Mouse (Mus musculus) midbrain, embryonic 10.5 days (tissue): ENCODE data around the gene Metrn. TPM values are rescaled to one million over a fixed set of nuclear protein-coding genes. Genes with fewer than 3 reads are reported as not detected.

Experiments used
- DNase-seq: peaks from one replicate; pipeline ENCODE4 v3.0.0-alpha.2; 2017; ENCODE audit warnings: low spot score
- H3K27ac ChIP-seq: fragments of 300-500 bp; sonication (generic); replicated peaks from 2 replicates; pipeline ENCODE4 v1.5.1; 2016; ENCODE audit warnings: mild to moderate bottlenecking
- H3K27me3 ChIP-seq: fragments of 300-500 bp; sonication (generic); 2 replicates; pipeline ENCODE4 v1.6.1; 2016; ENCODE audit warnings: low read depth, mild to moderate bottlenecking; ENCODE audit not compliant: poor library complexity, severe bottlenecking
- H3K36me3 ChIP-seq: fragments of 300-500 bp; sonication (generic); 2 replicates; pipeline ENCODE4 v1.6.1; 2016; ENCODE audit warnings: mild to moderate bottlenecking, moderate library complexity
- H3K4me1 ChIP-seq: fragments of 300-500 bp; sonication (generic); 2 replicates; pipeline ENCODE4 v1.6.1; 2016
- H3K4me3 ChIP-seq: fragments of 300-500 bp; sonication (generic); 2 replicates; pipeline ENCODE4 v1.5.1; 2016; ENCODE audit warnings: mild to moderate bottlenecking, moderate library complexity
- H3K9me3 ChIP-seq: fragments of 300-500 bp; sonication (generic); replicated peaks from 2 replicates; pipeline ENCODE4 v1.6.1; 2016; ENCODE audit warnings: mild to moderate bottlenecking
- WGBS: fragments of 180-500 bp; shearing (Covaris S2); methylation state at CpG from one replicate; pipeline ENCODE4 v1.1.7; 2016; 5-methylcytosine and 5-hydroxymethylcytosine counted together
- polyA plus RNA-seq: library from polyadenylated mRNA; unstranded; fragments of >200 nt; fragmentation: Nextera tagmentation; extraction: Ambion mirVana; gene quantifications from 2 replicates; pipeline ENCODE4 v1.2.1, GENCODE M21; 2016

Metrn gene
- 174 and 205 TPM in 2 replicates for polyA plus RNA-seq

DNA sequence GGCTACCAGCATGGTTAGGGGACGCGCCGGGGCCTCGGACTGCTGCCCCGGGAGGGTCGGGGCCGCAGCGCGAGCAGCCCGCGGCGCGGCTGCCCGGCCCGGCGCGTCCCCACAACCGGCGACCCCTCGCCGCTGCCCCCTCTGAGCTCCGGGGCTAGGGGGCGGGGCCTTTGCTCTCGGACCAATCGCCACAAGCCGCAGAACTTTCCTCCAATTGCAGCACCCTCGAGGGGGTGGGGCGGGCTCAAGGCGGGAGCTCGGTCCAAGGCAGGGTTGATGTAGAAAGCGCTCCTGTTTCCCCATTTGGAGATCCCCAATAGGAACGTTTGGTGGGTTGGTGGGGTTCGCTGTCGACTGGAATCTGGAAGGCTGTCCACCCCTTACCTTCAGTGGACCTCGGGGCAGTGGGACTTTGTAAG, at the start of gene Metrn:
Gene Metrn, minus strand, starts transcription at position 186 of the 419 bp plus-strand sequence.
- H3K27ac ChIP-seq, result peak within 1 kb of the TSS; percentile 96
- peak; percentile 96 for DNase-seq
- WGBS, result 0% methylated on average over 35 of the region's 35 CpGs
- peaks cover 7% of the 10 kb centered on the region; the same call in 1 of the 2 replicates for H3K27me3 ChIP-seq
- H3K4me1 ChIP-seq, result peaks cover 61% of the 10 kb centered on the region
- no peaks in the 10 kb centered on the region for H3K9me3 ChIP-seq
- peak within 1 kb of the TSS; percentile 85 for H3K4me3 ChIP-seq
- H3K36me3 ChIP-seq, result peaks cover 24% of the 10 kb centered on the region

DNA sequence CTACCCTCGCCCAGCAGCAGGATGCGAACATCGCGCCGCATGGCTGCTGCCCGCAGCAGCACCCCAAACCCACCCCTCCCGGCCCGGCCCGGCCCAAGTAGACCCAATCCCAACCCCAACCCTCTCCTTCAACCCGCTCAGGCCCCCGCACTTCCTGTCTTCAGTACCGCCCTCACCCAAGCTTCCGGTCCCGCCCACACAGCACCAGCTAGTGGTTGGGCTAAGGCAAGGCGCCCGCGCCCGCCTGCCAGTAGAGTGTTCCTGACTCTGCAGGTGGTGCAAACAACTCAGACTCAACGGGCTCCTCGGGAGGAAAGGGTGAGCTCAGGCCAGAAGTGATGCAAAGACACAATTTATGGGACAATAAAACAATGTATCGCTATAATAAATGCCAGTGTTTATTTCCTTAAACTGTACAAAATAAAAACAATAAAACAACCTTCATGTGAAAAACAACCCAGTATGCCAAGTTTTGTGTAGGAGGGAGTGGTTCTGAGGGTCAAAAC, 47.5 kb upstream of the Metrn start, which contains the start of gene Rhot2:
Gene Rhot2, minus strand, starts transcription at position 456 of the 506 bp plus-strand sequence.
- H3K4me1 ChIP-seq, result peaks cover 26% of the 10 kb centered on the region
- under 1% methylated on average over 21 of the region's 21 CpGs for WGBS
- no peaks in the 10 kb centered on the region for H3K9me3 ChIP-seq
- H3K27me3 ChIP-seq, result no peaks in the 10 kb centered on the region
- H3K4me3 ChIP-seq, result peak within 1 kb of the TSS; percentile 81
- peaks cover 85% of the 10 kb centered on the region for H3K36me3 ChIP-seq
- peak within 1 kb of the TSS; percentile 92 for H3K27ac ChIP-seq
- peak; percentile 95 for DNase-seq

DNA sequence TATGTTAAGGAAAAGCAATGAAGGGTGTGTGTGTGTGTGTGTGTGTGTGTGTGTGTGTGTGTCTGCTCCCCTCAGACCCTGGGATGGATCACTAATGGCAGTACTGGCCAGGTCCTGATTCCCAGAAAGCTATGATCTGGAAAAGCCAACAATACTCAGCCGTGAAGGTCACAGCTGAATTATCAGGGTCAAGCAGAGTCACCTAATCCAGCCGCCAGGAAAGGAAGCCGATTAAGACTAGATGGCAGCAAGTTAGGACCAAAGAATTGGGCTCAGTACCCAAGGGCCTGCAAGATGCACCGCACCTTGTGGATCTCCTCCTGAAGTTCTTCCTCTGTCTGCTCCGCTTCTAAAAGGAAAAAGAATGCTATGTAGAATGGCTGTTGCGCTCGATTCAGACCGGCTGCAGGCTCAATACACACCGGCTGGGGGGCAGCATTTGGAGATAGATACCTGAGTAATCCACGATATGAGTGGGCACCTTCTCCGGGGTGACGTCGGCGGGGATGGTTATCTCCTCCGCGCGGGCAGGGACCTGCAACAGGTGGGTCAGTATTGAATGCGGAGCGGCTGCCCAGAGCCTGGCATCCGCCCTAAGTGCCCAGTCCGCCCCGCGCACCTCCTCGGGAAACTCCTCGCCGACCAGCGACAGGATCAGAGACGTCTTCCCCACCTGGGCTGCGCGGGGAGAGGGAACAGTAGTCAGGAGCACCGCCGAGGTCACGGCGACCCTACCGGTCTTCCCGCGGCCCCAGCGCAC, 46.9 kb upstream of the Metrn start:
- Histone ChIP-seq H3K27me3 (no peaks in the 10 kb centered on the region), H3K4me3 (peak overlapping the region; percentile 81), H3K9me3 (no peaks in the 10 kb centered on the region), H3K27ac (peak overlapping the region; percentile 92), H3K36me3 (peaks cover 85% of the 10 kb centered on the region), H3K4me1 (peaks cover 29% of the 10 kb centered on the region)
- 5% methylated on average over 38 of the region's 38 CpGs for WGBS
- no peak for DNase-seq

DNA sequence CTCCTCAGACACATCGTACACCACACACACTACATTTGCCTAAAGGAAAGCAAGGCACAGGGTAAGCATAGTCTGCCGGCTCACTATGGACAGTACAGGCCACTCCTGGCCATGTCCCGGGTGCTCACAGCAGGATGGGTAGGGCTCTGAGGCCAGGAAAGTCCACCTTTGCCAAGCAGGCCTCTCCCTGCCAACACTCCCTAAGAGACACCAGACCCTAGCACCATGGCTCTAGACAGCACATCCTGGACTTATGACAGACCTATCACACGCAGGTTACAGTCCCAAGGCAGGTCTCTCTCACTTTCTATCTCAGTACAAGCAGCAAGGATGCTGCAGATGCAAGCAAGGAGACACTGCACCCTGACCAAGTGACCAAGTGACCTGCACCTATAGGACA, 46.2 kb upstream of the Metrn start:
- H3K4me1 ChIP-seq, result peaks cover 33% of the 10 kb centered on the region
- WGBS, result 92% methylated on average over 4 of the region's 4 CpGs
- H3K36me3 ChIP-seq, result peaks cover 85% of the 10 kb centered on the region
- no peak for DNase-seq
- no peaks in the 10 kb centered on the region for H3K9me3 ChIP-seq
- peak overlapping the region; percentile 92; the same call in 1 of the 2 replicates for H3K27ac ChIP-seq
- peak overlapping the region; percentile 81 for H3K4me3 ChIP-seq
- H3K27me3 ChIP-seq, result no peaks in the 10 kb centered on the region

DNA sequence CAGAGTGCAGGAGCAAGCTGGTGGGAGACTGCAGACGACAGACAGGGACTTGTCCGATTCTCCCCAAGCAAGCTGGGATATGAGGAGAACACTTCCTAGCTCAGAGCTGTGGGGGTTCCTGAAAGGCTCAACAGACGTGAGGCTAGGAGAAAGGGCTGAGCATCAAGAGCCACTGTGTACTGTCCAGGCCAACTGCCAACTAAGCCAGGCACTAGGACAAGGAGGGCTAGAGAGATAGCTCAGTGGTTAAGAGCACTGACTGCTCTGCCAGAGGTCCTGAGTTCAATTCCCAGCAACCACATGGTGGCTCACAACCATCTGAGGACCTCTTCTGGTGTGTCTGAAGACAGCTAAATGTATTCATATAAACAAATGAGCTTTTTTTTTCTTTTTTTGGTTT, 45.6 kb upstream of the Metrn start:
- DNase-seq, result no peak
- Histone ChIP-seq H3K27ac (no peak overlapping the region), H3K27me3 (no peaks in the 10 kb centered on the region), H3K4me1 (peaks cover 39% of the 10 kb centered on the region), H3K9me3 (no peaks in the 10 kb centered on the region), H3K4me3 (peak overlapping the region; percentile 81; the same call in 1 of the 2 replicates), H3K36me3 (peaks cover 85% of the 10 kb centered on the region)
- 83% methylated on average over 3 of the region's 3 CpGs for WGBS

DNA sequence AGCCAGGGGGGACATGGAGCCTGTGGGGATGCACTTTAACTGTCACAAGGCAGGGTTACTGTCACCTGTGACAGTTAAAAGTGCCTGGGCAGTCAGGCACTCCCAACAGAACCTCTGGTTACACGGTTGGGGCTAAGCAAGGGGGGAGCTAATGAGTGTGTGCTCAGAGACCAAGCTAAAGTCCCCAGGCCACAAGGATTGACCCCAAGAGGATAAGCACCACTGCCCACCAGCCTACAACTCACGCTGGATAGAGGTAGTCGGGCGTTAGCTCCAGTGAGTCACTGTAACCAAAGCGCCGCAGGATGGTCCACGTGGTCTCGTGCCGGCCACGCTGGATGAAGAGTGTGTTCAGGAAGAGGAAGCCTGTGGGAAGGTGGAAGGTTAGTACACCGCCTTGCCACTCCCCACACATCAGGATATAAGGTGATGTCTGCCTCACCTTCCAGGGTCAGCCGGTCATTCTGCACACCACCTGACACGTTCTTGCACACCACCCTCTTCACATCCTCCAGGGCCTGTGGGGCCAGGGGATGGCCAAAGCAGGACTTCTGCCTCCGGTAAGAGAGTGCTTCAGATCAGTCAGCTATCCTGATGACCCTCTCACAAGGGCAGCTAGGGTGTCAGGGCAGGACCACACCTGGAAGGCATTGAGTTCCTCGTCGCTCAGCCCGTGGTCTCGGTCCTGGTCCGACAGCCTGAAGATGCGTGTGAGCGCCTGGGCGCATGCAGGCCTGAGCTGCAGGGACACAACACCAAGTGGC, 44.4 kb upstream of the Metrn start, which contains the start of gene Gm20683:
Gene Gm20683, minus strand, starts transcription at position 647 of the 764 bp plus-strand sequence.
- Histone ChIP-seq H3K4me3 (0 out of 2 replicates have a peak within 1 kb of the TSS, but pooled peaks have one; percentile 0), H3K4me1 (peaks cover 51% of the 10 kb centered on the region), H3K36me3 (peaks cover 75% of the 10 kb centered on the region), H3K27ac (no peak within 1 kb of the TSS), H3K27me3 (no peaks in the 10 kb centered on the region), H3K9me3 (no peaks in the 10 kb centered on the region)
- 93% methylated on average over 22 of the region's 22 CpGs for WGBS
- no peak for DNase-seq

DNA sequence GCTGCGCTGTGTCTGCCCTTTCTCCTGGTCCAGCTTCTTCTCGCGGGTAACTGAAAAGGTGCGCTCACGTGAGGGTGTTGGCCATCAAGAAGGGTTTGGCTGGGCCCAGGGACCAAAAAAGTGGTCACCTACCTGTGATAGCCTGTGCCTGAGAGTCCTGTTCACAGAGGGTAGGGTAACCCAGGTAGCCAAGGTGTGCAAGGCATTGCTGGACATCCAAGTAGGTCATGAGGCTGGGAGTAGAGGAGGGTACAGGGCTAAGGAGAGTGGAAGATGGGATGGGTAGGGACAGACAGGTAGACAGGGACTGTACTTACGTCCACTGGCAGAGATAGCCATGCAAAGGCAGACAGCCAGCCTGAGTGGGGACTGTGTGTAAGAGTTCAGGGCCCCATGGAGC, 43.6 kb upstream of the Metrn start:
- H3K4me1 ChIP-seq, result peaks cover 59% of the 10 kb centered on the region
- H3K27ac ChIP-seq, result no peak overlapping the region
- H3K27me3 ChIP-seq, result no peaks in the 10 kb centered on the region
- WGBS, result 94% methylated on average over 6 of the region's 6 CpGs
- peaks cover 75% of the 10 kb centered on the region for H3K36me3 ChIP-seq
- DNase-seq, result no peak
- H3K9me3 ChIP-seq, result no peaks in the 10 kb centered on the region
- no peak overlapping the region for H3K4me3 ChIP-seq

DNA sequence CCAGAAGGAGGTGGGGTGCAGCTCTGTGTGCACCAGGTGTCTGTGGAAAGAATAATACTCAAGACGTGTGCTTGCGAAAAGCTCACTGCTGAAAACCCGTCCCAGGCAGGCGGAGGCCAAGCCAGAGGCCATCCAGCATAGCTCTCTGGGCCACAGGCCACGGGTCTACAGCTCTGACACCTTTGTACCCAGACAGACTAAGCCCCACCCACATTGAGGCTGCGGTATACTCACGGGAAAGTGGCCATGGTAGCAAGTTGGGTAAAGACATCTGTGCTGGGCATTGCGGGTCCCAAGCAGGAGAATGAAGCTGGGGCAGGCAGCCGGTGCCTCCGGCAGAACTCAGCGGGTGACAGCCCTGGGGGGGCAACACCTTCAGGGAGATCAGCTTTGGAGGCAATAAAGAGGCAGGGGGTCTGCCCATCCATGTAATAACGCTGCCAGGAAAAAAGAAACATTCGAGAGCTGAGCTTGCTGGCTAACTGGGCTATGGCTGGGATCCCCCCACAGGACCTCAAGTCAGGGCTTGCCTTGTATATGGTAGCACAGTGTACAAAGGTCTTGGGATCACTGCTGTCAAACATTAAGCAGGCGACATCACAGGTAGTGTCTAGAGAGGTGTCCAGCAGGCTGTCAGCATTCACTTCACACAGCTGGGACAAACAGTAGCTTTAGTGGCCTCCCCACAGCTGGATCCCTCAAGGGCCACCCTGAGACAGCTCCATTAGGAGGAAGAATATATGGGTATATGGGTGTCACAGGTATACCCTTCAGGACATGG, 42.7 kb upstream of the Metrn start:
- Histone ChIP-seq H3K36me3 (peaks cover 76% of the 10 kb centered on the region), H3K4me1 (peaks cover 61% of the 10 kb centered on the region), H3K4me3 (peak overlapping the region; percentile 18; the same call in 1 of the 2 replicates), H3K27ac (no peak overlapping the region), H3K9me3 (no peaks in the 10 kb centered on the region), H3K27me3 (no peaks in the 10 kb centered on the region)
- DNase-seq, result no peak
- 91% methylated on average over 14 of the region's 14 CpGs for WGBS

DNA sequence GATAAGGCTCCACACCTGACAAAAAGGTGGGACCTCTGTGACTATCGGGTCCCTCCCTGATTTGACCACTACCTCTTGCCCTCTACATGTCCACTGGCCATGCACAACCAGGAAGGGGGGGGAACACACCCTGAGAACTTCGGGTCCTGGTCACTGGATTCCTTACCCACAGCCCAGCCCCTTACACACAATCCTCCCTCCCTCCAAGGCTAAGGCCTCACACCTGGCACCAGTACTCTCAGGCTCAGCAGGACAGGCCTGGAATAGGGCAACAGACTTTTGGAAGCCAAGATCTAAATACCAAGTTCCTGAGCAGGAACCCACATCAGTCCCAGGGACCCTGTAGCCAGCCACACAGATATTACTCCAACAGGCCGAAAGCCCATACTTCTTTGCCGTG, 42.0 kb upstream of the Metrn start:
- no peak overlapping the region for H3K27ac ChIP-seq
- 92% methylated on average over 4 of the region's 4 CpGs for WGBS
- no peaks in the 10 kb centered on the region for H3K9me3 ChIP-seq
- H3K36me3 ChIP-seq, result peaks cover 80% of the 10 kb centered on the region
- no peaks in the 10 kb centered on the region for H3K27me3 ChIP-seq
- no peak overlapping the region for H3K4me3 ChIP-seq
- peaks cover 62% of the 10 kb centered on the region for H3K4me1 ChIP-seq
- DNase-seq, result no peak

DNA sequence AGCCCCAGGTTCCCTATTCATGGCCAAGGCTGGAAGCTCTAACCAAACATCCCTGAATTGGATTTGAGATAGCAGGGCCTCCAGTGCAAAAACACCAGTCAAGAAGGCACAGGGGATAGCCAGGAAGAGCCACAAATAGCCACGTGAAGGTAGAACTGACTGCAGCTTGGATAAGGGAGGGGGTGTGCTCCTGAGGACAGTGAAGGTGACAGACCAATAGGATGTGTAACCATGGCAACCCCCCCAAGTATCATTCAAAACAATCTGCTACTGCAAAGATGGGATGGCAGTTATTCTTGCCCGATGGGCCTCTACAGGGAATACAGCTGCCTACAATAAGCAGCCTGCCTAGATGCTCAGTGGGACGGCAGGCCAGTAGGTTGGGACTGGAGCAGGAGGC, 40.6 kb upstream of the Metrn start:
- Histone ChIP-seq H3K4me1 (peaks cover 58% of the 10 kb centered on the region), H3K4me3 (peak overlapping the region; percentile 89), H3K27me3 (no peaks in the 10 kb centered on the region), H3K27ac (peak overlapping the region; percentile 81; the same call in 1 of the 2 replicates), H3K9me3 (no peaks in the 10 kb centered on the region), H3K36me3 (peaks cover 71% of the 10 kb centered on the region)
- 49% methylated on average over 3 of the region's 3 CpGs for WGBS
- DNase-seq, result no peak

DNA sequence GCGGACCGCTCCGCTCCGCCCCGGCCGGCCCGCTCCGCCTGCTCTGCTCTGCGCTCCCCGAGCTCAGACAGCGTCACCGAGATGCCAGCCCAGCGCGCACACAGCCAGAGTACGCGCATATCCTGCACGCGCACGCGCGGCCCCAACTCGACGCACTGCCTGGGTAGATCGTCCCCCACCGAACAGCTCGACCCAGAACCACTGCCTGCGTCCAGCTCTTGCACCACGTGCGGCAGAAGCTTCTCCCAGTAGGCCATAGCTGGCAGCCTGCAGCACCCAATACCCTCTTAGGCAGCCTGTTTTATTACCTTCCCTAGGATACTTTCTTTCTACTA, 40.1 kb upstream of the Metrn start, which contains the start of gene Rhbdl1:
Gene Rhbdl1, minus strand, starts transcription at position 220 of the 335 bp plus-strand sequence.
- DNase-seq, result no peak
- H3K36me3 ChIP-seq, result peaks cover 67% of the 10 kb centered on the region
- peak within 1 kb of the TSS; percentile 81 for H3K27ac ChIP-seq
- H3K9me3 ChIP-seq, result no peaks in the 10 kb centered on the region
- no peaks in the 10 kb centered on the region for H3K27me3 ChIP-seq
- H3K4me1 ChIP-seq, result peaks cover 61% of the 10 kb centered on the region
- WGBS, result 2% methylated on average over 29 of the region's 29 CpGs
- H3K4me3 ChIP-seq, result peak within 1 kb of the TSS; percentile 89
